Mouse (Mus musculus) liver, embryonic 12.5 days (tissue): ENCODE measurements around the gene Snf8. TPM values are rescaled to one million over a fixed set of nuclear protein-coding genes. Genes with fewer than 3 reads are reported as not detected.
A peak's percentile ranks its signal among the peaks of the same experiment; 100 is the strongest.

ENCODE experiments used
- ATAC-seq: fragments of 200-750 bp; cut with Nextera tagmentation; 2 replicates; pipeline ENCODE4 v1.8.0; 2017; ENCODE audit warnings: moderate number of reproducible peaks, mild to moderate bottlenecking, moderate library complexity
- H3K27ac ChIP-seq: fragments of 300-500 bp; sonication (generic); 2 replicates; pipeline ENCODE4 v1.5.1; 2016; ENCODE audit warnings: mild to moderate bottlenecking
- H3K27me3 ChIP-seq: fragments of 300-500 bp; sonication (generic); replicated peaks from 2 replicates; pipeline ENCODE4 v1.6.1; 2016; ENCODE audit warnings: mild to moderate bottlenecking, moderate library complexity
- H3K36me3 ChIP-seq: fragments of 300-500 bp; sonication (generic); 2 replicates; pipeline ENCODE4 v1.6.1; 2016; ENCODE audit warnings: mild to moderate bottlenecking, moderate library complexity
- H3K4me1 ChIP-seq: fragments of 300-500 bp; sonication (generic); 2 replicates; pipeline ENCODE4 v1.6.1; 2016
- H3K4me2 ChIP-seq: fragments of 300-500 bp; sonication (generic); 2 replicates; pipeline ENCODE4 v1.6.1; 2016; ENCODE audit warnings: mild to moderate bottlenecking, moderate library complexity
- H3K4me3 ChIP-seq: fragments of 300-500 bp; sonication (generic); 2 replicates; pipeline ENCODE4 v1.5.1; 2016; ENCODE audit warnings: mild to moderate bottlenecking, moderate library complexity
- H3K9ac ChIP-seq: fragments of 300-500 bp; sonication (generic); 2 replicates; pipeline ENCODE4 v1.6.1; 2016; ENCODE audit warnings: mild to moderate bottlenecking, moderate library complexity
- H3K9me3 ChIP-seq: fragments of 300-500 bp; sonication (generic); replicated peaks from 2 replicates; pipeline ENCODE4 v1.6.1; 2016; ENCODE audit warnings: mild to moderate bottlenecking, moderate library complexity
- WGBS: fragments of 180-500 bp; shearing (Covaris S2); methylation state at CpG from one replicate; pipeline ENCODE4 v1.1.7; 2016; ENCODE audit not compliant: insufficient replicate concordance; 5-methylcytosine and 5-hydroxymethylcytosine counted together
- polyA plus RNA-seq: library from polyadenylated mRNA; unstranded; fragments of >200 nt; fragmentation: Nextera tagmentation; extraction: Ambion mirVana; gene quantifications from 2 replicates; pipeline ENCODE4 v1.2.1, GENCODE M21; 2016

The Snf8 gene
- polyA plus RNA-seq, 1 experiment from 2014 or later, result 100 TPM

DNA sequence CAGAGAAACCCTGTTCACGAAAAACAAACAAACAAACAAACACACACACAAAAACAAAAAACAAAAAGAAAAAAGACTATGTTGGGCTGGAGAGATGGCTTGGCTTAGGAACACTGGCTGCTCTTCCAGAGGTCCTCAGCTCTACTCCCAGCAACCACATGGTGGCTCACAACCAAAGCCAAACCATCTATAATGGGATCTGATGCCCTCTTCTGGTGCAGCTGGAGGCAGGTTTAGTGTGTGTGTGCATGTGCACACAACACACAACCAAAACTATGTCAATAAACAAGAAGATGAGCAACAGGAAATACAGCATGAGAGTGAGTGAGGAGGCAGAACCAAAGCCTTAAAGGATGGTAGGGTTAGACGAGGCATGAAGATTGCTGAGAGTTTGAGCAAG lies 3.0 kb upstream of the Snf8 start:
- Histone ChIP-seq H3K9me3 (no peaks in the 10 kb centered on the region), H3K4me1 (peaks cover 31% of the 10 kb centered on the region), H3K27me3 (peaks cover 5% of the 10 kb centered on the region; the same call in 1 of the 2 replicates), H3K27ac (no peak overlapping the region), H3K36me3 (peaks cover 4% of the 10 kb centered on the region), H3K9ac (no peak overlapping the region), H3K4me3 (no peak overlapping the region), H3K4me2 (no peak overlapping the region)
- WGBS, result 74% methylated on average over 2 of the region's 2 CpGs
- ATAC-seq, result no peak

GRCm38 (mm10) chr11:96033264-96033663 lies 1.4 kb upstream of the Snf8 start:
- WGBS, result 94% methylated on average over 3 of the region's 3 CpGs
- no peak for ATAC-seq

GRCm38 (mm10) chr11:96034116-96034515 lies 569 bp upstream of the Snf8 start:
- Histone ChIP-seq H3K27ac (peak overlapping the region; percentile 74; the same call in 1 of the 2 replicates), H3K36me3 (peaks cover 22% of the 10 kb centered on the region), H3K4me3 (peak overlapping the region; percentile 89), H3K4me2 (peak overlapping the region; percentile 86), H3K9ac (peak overlapping the region; percentile 86), H3K4me1 (peaks cover 46% of the 10 kb centered on the region), H3K27me3 (peaks cover 3% of the 10 kb centered on the region; the same call in 1 of the 2 replicates), H3K9me3 (no peaks in the 10 kb centered on the region)
- 33% methylated on average over 8 of the region's 8 CpGs for WGBS
- no peak for ATAC-seq

More at GRCm38 (mm10) chr11:96033264-96033663, 1.4 kb upstream of the Snf8 start:
- Histone ChIP-seq H3K27ac (no peak overlapping the region), H3K4me2 (no peak overlapping the region), H3K9me3 (no peaks in the 10 kb centered on the region), H3K9ac (no peak overlapping the region), H3K4me3 (no peak overlapping the region), H3K4me1 (peaks cover 44% of the 10 kb centered on the region), H3K27me3 (peaks cover 3% of the 10 kb centered on the region; the same call in 1 of the 2 replicates), H3K36me3 (peaks cover 16% of the 10 kb centered on the region)

DNA sequence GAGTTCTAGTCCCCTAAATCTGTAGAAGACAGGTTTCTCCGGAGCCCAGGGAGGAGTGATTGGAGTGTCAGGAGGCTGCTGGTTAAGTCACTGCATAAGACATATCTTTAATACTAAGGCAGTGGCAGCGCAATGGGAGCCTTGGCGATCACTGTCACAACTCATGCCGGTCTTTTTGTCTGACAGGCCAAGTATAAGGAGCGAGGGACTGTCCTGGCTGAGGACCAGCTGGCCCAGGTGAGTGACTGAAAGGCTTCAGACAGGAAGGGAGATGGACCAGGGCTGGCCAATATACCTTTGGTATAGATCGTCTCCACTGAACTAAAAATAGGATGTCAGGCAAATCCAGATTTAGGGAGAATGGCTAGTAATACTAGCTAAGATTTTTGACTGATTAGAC lies 448 bp downstream of the Snf8 start:
- H3K36me3 ChIP-seq, result peaks cover 31% of the 10 kb centered on the region
- ATAC-seq, result peak; percentile 19; the same call in 1 of the 2 replicates
- H3K27me3 ChIP-seq, result no peaks in the 10 kb centered on the region
- peak overlapping the region; percentile 86 for H3K4me2 ChIP-seq
- peak overlapping the region; percentile 86 for H3K9ac ChIP-seq
- no peaks in the 10 kb centered on the region for H3K9me3 ChIP-seq
- WGBS, result 4% methylated on average over 6 of the region's 6 CpGs
- H3K4me3 ChIP-seq, result peak overlapping the region; percentile 89
- peak overlapping the region; percentile 74 for H3K27ac ChIP-seq
- H3K4me1 ChIP-seq, result peaks cover 46% of the 10 kb centered on the region

- Histone ChIP-seq H3K4me1 (peaks cover 46% of the 10 kb centered on the region), H3K4me2 (peak overlapping the region; percentile 12; the same call in 1 of the 2 replicates), H3K27ac (no peak overlapping the region), H3K9me3 (no peaks in the 10 kb centered on the region), H3K27me3 (no peaks in the 10 kb centered on the region), H3K4me3 (no peak overlapping the region), H3K9ac (no peak overlapping the region), H3K36me3 (peaks cover 51% of the 10 kb centered on the region)
- WGBS, result 61% methylated on average over 5 of the region's 5 CpGs
- ATAC-seq, result no peak
These were observed 2.8 kb downstream of the Snf8 start for GRCm38 (mm10) chr11:96037499-96037898.

DNA sequence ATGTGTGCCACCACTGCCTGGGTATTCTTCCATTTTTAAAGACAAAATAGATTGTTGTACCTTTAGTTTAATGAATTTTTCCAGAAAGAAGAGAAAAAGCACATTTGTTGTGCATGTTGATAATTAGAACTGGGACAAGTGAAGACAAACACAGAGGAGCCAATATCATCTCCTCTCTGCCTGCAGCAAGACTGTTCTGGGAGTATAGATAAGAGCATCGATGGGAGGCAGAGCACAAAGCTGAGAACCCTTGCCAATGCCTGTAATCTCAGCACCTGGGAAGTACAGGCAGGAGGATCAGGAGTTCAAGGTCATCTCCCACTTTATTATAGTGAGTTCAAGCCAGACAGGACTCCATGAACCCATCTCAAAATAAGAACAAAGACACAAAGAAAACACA lies 3.9 kb downstream of the Snf8 start:
- WGBS, result 31% methylated on average over 1 of the region's 1 CpGs
- no peak overlapping the region for H3K4me2 ChIP-seq
- no peaks in the 10 kb centered on the region for H3K27me3 ChIP-seq
- 0 out of 2 replicates have a peak overlapping the region, but pooled peaks have one; percentile 17 for H3K27ac ChIP-seq
- peaks cover 60% of the 10 kb centered on the region for H3K36me3 ChIP-seq
- no peaks in the 10 kb centered on the region for H3K9me3 ChIP-seq
- no peak overlapping the region for H3K9ac ChIP-seq
- H3K4me3 ChIP-seq, result no peak overlapping the region
- no peak for ATAC-seq
- H3K4me1 ChIP-seq, result peaks cover 46% of the 10 kb centered on the region

- Histone ChIP-seq H3K4me1 (no peaks in the 10 kb centered on the region), H3K9ac (no peak overlapping the region), H3K9me3 (no peaks in the 10 kb centered on the region), H3K36me3 (peaks cover 91% of the 10 kb centered on the region), H3K27me3 (no peaks in the 10 kb centered on the region), H3K4me2 (no peak overlapping the region), H3K27ac (no peak overlapping the region), H3K4me3 (no peak overlapping the region)
- no peak for ATAC-seq
- WGBS, result 88% methylated on average over 11 of the region's 11 CpGs
These were observed 10.3 kb downstream of the Snf8 start for GRCm38 (mm10) chr11:96044803-96045567.

GRCm38 (mm10) chr11:96046028-96046427 lies 11.3 kb downstream of the Snf8 start:
- Histone ChIP-seq H3K4me3 (no peak overlapping the region), H3K4me1 (peaks cover 4% of the 10 kb centered on the region; the same call in 1 of the 2 replicates), H3K27ac (no peak overlapping the region), H3K27me3 (no peaks in the 10 kb centered on the region), H3K9ac (no peak overlapping the region), H3K36me3 (peaks cover 92% of the 10 kb centered on the region), H3K4me2 (no peak overlapping the region), H3K9me3 (no peaks in the 10 kb centered on the region)
- no peak for ATAC-seq
- WGBS, result 80% methylated on average over 8 of the region's 8 CpGs

DNA sequence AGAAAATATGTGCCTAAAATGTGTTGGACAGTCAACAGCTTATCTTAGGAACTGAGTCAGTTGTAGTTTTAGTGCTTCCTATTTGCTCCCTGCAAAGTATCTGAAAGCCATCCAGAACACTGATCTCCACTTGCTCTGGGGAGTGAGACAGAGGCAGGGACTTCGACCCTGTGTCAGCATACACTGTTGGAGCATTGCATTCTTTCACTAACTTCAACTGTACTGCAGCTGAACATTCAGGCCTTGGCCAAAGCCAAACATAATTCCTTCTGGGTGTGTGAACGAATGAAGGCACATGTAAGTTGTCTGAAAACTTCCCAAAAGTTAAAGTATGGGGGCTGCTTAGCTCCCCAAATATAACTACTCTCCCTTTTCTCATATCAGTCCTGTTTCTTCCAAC lies 12.1 kb downstream of the Snf8 start:
- 70% methylated on average over 2 of the region's 2 CpGs for WGBS
- Histone ChIP-seq H3K4me3 (no peak overlapping the region), H3K4me1 (peaks cover 8% of the 10 kb centered on the region; the same call in 1 of the 2 replicates), H3K4me2 (no peak overlapping the region), H3K36me3 (peaks cover 95% of the 10 kb centered on the region), H3K9ac (no peak overlapping the region), H3K9me3 (no peaks in the 10 kb centered on the region), H3K27ac (no peak overlapping the region), H3K27me3 (no peaks in the 10 kb centered on the region)
- no peak for ATAC-seq

- no peak for ATAC-seq
- WGBS, result 83% methylated on average over 4 of the region's 4 CpGs
- Histone ChIP-seq H3K9ac (no peak overlapping the region), H3K27ac (no peak overlapping the region), H3K27me3 (no peaks in the 10 kb centered on the region), H3K4me1 (peaks cover 8% of the 10 kb centered on the region; the same call in 1 of the 2 replicates), H3K4me2 (no peak overlapping the region), H3K4me3 (no peak overlapping the region), H3K9me3 (no peaks in the 10 kb centered on the region), H3K36me3 (peaks cover 95% of the 10 kb centered on the region)
These were observed 13.0 kb downstream of the Snf8 start for GRCm38 (mm10) chr11:96047469-96048373.

DNA sequence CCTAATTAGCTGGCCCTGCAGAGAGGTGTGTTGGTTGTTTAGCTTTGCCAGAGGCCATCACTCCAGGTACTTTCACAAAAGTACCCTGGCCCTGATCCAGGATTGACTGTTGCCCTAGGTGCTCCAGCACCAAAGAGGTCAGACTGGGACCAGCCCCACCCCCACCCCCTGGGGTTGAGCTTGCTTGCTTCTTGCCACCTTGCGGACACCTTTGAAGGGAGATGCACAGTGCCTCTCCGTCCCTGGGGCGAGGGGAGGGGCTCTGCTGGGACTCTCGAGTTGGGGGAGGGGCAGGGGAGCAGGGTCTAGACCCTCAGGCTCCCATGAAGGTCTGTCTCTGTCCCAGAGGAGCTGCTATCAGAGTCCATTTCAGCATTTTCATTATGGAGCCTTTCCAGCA lies 15.3 kb downstream of the Snf8 start:
- Histone ChIP-seq H3K36me3 (peaks cover 97% of the 10 kb centered on the region), H3K4me2 (no peak overlapping the region), H3K9ac (no peak overlapping the region), H3K4me3 (no peak overlapping the region), H3K9me3 (no peaks in the 10 kb centered on the region), H3K27me3 (no peaks in the 10 kb centered on the region), H3K4me1 (peaks cover 8% of the 10 kb centered on the region; the same call in 1 of the 2 replicates), H3K27ac (no peak overlapping the region)
- no peak for ATAC-seq
- WGBS, result 78% methylated on average over 4 of the region's 4 CpGs

- Histone ChIP-seq H3K9me3 (no peaks in the 10 kb centered on the region), H3K4me2 (no peak overlapping the region), H3K4me1 (peaks cover 8% of the 10 kb centered on the region; the same call in 1 of the 2 replicates), H3K27me3 (no peaks in the 10 kb centered on the region), H3K4me3 (no peak overlapping the region), H3K36me3 (peaks cover 99% of the 10 kb centered on the region), H3K9ac (no peak overlapping the region), H3K27ac (peak overlapping the region; percentile 32; the same call in 1 of the 2 replicates)
- 89% methylated on average over 3 of the region's 3 CpGs for WGBS
- ATAC-seq, result no peak
These were observed 16.2 kb downstream of the Snf8 start for GRCm38 (mm10) chr11:96050854-96051253.
